Mouse (Mus musculus) splenic B cell, adult 2 months (primary cell): ENCODE data around the gene Lrrc25.
A peak's percentile ranks its signal among the peaks of the same experiment; 100 is the strongest.
"Not testable (repeated sequence)": the region's sequence is repeated elsewhere in the genome, so short reads cannot be mapped to it uniquely, and the experiment has no call there.

Experiments
- DNase-seq: peaks from one replicate; pipeline ENCODE4 v3.0.0-alpha.2; 2011; ENCODE audit warnings: low read depth, low spot score
- H3K27me3 ChIP-seq: 2 replicates; pipeline ENCODE4 v1.6.1; 2012; ENCODE audit warnings: mild to moderate bottlenecking, low read length, moderate library complexity, mixed read lengths; ENCODE audit not compliant: control insufficient read depth, poor library complexity, insufficient read depth, severe bottlenecking
- H3K36me3 ChIP-seq: 2 replicates; pipeline ENCODE4 v1.6.1; 2012; ENCODE audit warnings: mild to moderate bottlenecking, low read length, moderate library complexity, mixed read lengths; ENCODE audit not compliant: control insufficient read depth, poor library complexity, insufficient read depth, severe bottlenecking

The Lrrc25 gene

DNA sequence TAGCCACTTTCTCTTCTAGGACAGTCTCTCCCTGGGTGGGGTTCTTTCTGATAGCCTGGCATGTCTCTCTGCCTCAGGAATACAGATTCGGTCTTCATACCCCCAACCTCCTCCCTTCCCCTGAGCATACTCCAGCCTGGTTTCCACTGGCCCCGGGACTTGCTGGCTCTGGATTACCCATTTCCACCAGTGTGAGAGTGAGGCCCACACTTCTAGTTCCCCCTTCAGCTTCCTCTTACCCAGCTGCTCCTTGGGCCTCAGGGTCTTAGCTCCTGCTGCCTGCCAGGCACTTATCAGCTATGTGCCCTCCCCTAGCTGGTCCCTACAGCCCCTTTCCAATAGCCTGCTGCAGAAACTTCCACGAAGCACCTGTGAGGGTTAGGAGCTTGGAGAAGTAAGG is at the start of gene Lrrc25:
TSS of gene Lrrc25 (plus strand) at position 262 of the 400 bp plus-strand sequence.
- H3K27me3 ChIP-seq: no peaks in the 10 kb centered on the region

DNA sequence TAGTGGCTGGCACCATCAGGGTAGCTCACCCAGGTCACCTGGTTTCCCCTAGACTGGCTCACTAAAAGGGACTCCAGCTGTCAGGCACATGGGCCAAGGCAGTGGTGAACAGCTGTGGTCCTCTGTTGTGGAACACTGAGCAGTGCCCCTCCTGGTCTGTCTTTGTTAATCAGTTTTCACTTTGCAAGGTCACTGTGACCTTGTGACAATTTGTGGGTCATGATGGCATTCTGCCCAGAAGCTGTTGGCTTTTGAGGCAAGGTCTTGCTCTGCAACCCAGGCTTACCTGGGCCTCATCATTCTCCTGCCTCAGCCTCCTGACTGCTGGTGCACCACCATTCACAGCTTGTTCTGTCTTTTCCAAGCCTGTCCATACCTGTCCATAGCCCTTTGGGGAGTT is 45.6 kb upstream of the Lrrc25 start:
- no peaks in the 10 kb centered on the region for H3K36me3 ChIP-seq

More for the DNA sequence above, at the start of gene Lrrc25:
- H3K36me3 ChIP-seq: no peaks in the 10 kb centered on the region
- DNase-seq: peak; percentile 45

DNA sequence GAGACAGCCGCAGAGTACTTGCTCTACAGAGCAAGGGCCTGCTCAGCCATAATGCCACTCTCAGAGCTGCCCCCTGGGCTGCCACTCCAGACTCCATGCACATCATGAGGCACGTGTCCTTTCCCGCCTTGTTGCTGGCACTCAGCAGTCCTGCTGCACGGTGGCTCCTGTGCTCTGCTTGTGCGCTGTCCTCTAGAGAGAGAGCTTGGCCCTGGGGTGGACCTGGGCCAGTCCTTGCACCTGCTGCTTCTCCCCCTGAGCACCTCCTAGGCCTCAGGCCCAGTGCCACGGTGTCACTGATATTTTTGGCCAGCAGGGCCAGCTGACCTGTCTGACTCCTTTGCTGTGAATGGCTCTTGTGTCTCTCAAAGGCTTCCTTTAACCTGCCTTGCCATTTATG is 45.0 kb upstream of the Lrrc25 start:
- H3K27me3 ChIP-seq: no peaks in the 10 kb centered on the region
- no peak for DNase-seq
- H3K36me3 ChIP-seq: no peaks in the 10 kb centered on the region

More for the DNA sequence above, 45.6 kb upstream of the Lrrc25 start:
- H3K27me3 ChIP-seq: no peaks in the 10 kb centered on the region
- DNase-seq: no peak

DNA sequence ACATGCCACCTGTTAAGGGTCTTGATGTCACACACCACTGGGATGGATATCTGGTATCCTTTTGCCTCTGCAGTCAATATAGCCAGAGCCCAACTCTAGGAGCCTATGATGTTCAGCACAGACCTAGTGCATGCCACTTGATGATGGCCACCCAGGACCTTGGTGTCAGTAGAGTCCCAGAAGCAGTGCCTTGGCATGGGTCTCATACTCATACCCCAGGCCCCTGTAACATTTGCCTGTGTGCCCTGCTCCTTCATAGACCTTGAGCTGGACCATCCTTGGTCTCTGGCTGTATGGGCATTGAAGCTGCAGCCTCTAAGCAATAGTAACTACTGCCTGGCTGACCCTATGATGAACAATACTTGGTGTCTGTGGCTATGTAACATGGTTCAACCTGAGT is 41.7 kb upstream of the Lrrc25 start:
- H3K27me3 ChIP-seq: no peaks in the 10 kb centered on the region
- peaks cover 1% of the 10 kb centered on the region; the same call in 1 of the 2 replicates for H3K36me3 ChIP-seq
- no peak for DNase-seq

DNA sequence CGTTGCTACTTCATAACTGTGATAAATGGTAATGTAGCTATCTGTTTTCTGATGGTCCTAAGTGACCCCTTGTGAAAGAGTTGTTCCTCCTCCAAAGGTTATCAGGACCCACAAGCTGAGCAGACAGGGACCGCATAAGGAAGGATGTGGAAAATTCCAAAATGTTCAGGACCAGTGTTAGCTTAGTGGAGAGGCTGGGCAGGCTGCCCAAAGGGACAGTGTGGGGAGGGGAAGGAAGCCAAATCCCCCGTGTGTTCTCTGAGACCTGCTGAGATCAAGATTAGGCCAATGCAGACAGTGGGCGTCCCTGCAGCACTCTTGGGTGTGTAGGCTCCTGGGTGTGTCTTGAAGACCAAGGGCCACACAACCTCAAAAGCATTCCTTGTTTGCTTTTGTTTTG is 41.0 kb upstream of the Lrrc25 start:
- no peaks in the 10 kb centered on the region for H3K27me3 ChIP-seq
- H3K36me3 ChIP-seq: peaks cover 1% of the 10 kb centered on the region; the same call in 1 of the 2 replicates
- no peak for DNase-seq

DNA sequence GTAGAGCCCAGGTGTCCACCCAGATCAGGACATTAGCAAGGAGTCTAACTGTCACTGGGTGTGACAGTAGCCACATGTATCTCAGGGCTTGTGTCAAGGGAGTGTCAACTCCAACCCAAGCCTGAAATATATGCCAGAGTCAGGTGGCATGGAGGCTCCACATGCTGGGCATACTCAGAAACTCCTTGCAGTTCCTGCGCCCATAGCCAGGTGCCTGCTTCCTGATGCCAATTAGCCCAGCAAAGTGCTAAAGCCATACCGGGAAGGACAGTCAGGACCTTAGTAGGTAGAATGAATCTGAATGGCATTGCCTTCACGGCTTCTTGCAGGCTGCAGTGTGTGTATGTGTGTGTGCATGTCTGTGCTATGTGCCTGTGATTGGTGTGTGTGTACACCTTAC is 38.7 kb upstream of the Lrrc25 start:
- no peak for DNase-seq
- Histone ChIP-seq H3K36me3 (peaks cover 3% of the 10 kb centered on the region; the same call in 1 of the 2 replicates), H3K27me3 (no peaks in the 10 kb centered on the region)

DNA sequence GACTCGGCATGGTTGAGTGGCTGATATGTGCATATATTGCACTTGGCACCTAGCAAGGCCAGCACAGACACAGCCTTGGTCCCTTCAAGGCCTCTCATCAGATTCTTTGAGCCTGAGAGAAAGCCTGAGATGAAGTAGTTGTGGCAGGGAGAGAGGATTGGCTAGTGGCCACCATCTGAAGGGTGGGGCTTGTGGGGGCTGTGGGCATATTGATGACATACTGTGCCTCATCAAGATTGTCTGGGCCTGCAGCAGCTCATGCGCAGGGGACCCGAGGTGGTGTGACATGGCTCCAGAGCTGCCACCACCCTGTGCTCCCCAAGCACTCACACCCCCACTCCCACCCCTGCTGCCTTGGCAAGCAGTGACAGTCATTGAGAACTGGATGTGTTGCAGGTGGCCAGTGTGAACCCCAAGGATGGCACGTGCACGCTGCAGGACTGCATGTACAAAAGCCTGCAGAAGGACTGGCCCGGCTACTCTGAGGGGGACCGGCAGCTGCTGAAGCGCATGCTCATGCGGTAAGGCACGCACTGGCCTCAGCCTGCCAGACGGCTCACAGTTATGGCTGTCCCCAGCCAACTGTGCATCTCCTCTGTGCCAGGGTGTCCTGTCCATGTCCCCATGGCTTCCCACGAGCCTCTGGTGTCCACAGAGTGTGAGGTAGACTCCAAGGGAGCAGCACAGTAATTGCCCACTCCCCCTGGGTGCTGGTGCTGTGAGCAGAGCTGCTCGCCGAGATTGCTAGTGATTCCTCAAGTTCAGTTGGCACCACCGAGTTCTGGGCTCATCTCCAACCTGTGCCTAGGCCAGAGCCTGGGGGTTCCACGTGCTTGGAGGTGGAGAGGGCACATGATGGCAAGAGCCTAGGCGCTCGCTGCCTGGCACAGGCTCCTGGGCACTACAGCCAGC is 32.2 kb upstream of the Lrrc25 start:
- DNase-seq: no peak
- Histone ChIP-seq H3K36me3 (peaks cover 8% of the 10 kb centered on the region), H3K27me3 (no peaks in the 10 kb centered on the region)

DNA sequence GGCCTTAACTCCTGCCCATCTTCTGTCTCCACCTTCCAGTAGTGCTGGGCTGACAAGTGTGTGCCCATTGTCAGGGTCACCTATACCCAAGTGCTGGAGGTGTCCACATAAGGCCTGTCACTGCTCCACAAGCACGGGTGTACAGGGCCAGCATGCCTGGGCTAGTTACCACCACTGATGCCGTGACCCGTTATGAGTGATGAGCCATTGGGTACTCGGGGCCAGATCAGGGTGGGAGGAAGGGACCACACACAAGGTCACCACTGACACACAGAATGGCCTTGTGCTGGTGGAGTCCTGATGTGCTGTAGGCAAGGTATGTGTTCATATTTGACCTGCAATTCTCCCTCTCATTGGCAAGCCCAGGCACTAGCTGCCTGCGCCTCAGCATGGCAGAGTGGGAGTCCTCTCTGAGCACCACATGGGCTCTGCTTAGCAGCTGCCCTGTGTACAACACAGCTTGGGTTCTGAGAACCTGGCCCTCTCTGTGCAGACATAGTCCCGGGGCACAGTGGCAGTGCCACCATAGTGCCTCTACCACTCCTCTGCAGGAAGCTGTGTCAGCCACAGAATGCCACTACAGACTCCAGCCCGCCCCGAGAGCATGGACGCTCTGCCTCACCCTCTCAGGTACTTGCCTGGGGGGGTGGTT is 31.2 kb upstream of the Lrrc25 start:
- DNase-seq: no peak
- Histone ChIP-seq H3K36me3 (peaks cover 8% of the 10 kb centered on the region), H3K27me3 (no peaks in the 10 kb centered on the region)

DNA sequence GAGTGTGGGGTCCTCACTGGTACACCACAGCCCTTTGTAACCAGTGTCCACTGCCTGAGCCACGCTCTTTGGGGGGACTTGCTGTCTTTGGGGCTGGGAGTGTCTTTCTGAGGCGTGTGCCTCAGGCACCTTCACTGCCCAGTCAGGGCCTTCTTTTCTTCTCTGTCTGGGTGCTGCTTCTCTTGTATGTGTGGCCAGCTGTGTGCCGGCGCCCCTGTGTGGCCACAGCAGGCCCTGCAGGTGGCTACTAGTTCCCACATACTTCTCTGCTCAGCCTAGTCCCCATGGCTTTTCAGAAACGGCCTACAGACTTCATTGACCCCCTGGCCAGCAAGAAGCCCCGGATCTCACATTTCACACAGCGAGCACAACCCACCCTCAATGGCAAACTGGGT is 30.7 kb upstream of the Lrrc25 start:
- H3K36me3 ChIP-seq: peaks cover 8% of the 10 kb centered on the region
- peak; percentile 72 for DNase-seq
- no peaks in the 10 kb centered on the region for H3K27me3 ChIP-seq

DNA sequence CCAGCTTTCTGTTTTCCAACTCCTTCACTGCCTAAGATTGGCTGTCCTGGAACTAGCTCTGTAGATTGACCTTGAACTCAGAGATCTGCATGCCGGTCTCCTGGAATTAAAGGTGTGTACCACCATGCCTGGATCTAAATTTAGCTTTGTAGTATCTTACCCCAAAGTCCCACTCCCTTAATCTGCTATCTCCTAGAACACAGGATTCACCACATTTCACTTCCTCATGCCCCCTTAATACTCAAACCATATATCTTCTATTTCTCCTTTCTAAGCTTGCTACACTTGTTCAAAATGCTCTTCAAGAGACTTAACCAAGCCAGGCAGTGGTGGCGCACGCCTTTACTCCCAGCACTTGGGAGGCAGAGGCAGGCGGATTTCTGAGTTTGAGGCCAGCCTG is 28.0 kb upstream of the Lrrc25 start:
- not testable (repeated sequence) for DNase-seq, H3K36me3 ChIP-seq, H3K27me3 ChIP-seq

DNA sequence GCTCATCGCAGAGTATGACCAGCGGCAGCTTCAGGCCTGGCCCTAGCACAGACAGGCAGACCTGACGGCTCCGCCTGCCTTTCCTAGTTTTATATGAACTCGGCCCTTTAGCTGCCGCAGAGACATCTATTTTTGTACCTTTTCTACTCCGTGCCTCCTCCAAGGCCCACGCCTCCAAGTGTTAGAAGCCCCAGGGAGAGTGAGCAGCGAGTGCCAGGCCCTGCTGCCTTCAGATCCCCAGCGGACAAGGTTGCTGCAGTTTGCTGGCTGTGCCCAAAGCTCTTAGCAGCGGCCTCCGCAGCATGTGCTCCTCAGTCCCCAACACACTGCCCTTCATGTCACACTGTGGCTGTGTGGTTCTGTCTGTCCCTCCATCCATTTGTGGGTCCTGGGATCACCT is 24.4 kb upstream of the Lrrc25 start:
- Histone ChIP-seq H3K36me3 (no peaks in the 10 kb centered on the region), H3K27me3 (no peaks in the 10 kb centered on the region)
- no peak for DNase-seq

DNA sequence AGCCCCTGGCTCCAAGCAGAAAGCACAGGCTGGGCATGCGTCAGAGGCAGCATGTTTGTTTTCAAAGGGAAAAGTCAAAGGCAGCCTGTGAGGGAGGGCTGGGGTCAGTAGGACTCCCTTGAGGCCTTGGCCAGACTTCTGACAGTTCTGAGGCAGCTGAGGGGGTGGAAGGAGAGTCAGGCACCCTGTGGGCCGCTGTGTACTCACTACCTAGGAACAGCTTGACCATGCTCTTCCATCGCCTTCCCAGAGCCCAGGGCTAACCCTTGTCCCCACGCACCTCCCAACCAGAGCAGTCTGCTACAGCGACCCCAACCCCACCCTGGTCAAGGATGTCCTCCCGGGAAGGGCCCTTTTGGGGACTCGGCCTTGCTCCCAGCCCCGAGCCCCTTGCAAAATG is 22.8 kb upstream of the Lrrc25 start:
- no peak for DNase-seq
- Histone ChIP-seq H3K27me3 (no peaks in the 10 kb centered on the region), H3K36me3 (no peaks in the 10 kb centered on the region)

DNA sequence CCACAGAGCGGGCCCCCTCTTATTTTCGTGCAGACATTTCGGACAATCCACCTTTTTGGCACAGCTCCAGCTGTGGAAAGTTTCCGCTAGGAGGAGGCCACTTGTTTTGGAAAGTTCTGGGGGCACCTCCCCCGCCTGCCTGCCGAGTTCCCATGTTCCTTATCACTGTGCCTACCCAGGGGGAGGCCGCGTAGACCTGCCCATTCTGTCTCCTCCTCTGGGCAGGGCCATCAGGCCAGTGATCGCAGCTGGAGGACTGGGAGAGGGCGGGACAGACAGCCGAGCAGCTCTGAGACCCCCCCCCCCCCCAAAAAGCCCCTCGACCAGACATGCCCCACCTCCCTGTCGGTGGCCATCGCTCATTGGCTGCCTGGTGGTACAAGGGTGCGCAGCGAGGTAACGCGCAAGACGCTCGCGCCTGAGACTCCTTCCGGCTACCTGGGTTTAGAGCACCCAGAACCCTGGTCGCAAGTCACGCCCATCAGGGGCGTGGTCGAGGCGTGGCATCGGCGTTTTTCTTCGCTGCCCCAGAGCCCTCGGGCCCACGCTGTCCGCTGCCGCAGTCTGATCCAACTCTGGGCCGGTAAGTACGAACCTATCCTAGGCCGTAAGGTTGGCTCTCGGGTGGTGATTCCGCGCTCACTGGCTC is 21.9 kb upstream of the Lrrc25 start, which contains the start of gene Isyna1:
TSS of gene Isyna1 (plus strand) at position 413 of the 649 bp plus-strand sequence.
- DNase-seq: peak; percentile 97
- Histone ChIP-seq H3K27me3 (no peaks in the 10 kb centered on the region), H3K36me3 (no peaks in the 10 kb centered on the region)

DNA sequence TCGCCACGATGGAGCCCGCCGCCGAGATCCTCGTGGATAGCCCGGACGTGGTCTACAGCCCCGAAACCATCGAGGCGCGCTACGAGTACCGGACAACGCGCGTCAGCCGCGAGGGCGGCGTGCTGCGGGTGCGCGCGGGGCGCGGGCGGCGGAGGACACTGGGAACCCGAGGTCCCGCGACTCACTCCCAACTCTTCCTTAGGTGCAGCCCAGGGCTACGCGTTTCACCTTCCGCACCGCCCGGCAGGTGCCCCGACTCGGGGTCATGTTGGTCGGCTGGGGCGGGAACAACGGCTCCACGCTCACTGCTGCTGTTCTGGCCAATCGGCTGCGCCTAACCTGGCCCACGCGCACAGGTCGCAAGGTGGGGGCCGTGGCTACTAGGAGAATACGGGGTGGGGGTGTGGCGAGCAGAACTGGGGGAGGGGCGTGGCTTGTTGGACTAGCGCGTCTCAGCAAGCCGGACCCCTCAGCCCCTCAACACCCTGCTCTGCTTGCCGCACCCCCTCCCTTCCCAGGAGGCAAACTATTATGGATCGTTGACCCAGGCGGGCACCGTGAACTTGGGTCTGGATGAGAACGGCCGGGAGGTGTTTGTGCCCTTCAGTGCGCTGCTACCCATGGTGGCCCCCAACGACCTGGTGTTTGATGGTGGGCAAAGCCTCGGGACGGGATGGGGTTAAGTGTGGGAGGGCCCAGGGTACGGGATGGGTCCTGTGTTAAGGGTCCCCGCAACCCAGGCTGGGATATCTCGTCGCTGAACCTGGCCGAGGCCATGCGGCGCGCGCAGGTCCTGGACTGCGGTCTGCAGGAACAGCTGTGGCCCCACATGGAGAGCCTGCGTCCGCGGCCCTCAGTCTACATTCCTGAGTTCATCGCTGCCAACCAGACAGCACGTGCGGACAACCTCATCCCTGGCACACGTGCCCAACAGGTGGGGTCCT is 21.1 kb upstream of the Lrrc25 start:
- Histone ChIP-seq H3K36me3 (no peaks in the 10 kb centered on the region), H3K27me3 (no peaks in the 10 kb centered on the region)
- DNase-seq: peak; percentile 60
